Mouse (Mus musculus) heart, postnatal 0 days (tissue): ENCODE results near the gene Schip1.

Experiments used
- CTCF ChIP-seq: IDR thresholded peaks from 2 replicates; pipeline ENCODE4 v1.5.1; 2016; ENCODE audit warnings: antibody characterized with exemption, control low read depth, low read depth
- EP300 ChIP-seq: IDR thresholded peaks from 2 replicates; pipeline ENCODE4 v1.6.1; 2016; ENCODE audit warnings: antibody characterized with exemption, low read depth

GRCm38 (mm10) chr3:68368029-68368428 lies 303.4 kb downstream of the Schip1 start:
- TF ChIP-seq CTCF (no peak), EP300 (no peak)
